Mouse (Mus musculus) ZHBTc4 (cell line): ENCODE measurements around the gene Shroom1.
"Not testable (repeated sequence)": the region's sequence is repeated elsewhere in the genome, so short reads cannot be mapped to it uniquely, and the experiment has no call there.

Experiments used
- DNase-seq: peaks from one replicate; pipeline ENCODE4 v3.0.0-alpha.2; 2011; ENCODE audit warnings: low read depth, low spot score

Gene Shroom1

DNA sequence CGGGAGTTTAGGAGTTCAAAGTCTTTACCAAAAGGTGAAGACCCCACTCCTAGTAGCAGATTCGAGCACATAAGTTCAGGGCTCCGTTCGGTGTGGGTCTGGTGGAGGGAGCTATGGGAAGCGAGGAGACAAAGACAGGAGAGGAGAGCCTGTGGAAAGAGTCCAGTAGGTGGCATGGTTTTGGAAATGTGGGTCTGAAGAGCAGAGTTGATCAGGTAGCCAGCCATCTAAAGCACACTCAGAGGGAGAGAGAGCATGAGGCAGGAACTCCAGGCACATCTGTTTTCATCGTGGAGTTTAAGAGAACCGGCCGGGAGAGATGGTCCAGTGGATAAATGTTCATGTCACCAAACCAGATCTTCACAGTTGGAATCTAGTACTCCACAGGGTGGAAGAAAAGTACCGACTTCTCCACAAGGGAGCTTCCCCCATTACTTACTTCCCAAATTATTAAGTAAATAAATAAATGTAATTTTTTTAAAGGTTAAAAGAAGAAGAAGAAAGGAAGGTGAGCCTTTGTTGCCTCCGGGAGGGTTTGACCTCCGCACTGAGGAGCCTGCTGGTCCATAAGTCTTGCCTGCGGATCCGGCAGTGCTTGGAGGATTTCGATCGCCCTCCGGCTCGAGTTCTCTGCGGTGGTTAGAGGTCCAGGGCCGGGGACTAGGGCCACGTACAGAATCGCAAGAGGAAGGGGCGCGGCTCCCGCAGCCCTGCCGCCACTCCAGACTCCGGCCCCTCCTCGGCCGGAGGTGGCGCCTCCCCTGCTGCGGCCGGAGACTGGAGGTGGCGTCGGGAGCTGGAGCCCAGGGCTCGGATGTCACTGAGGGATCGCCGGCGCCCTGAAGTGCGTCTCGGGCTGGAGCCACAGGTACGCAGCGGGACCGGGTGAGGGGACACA is at the start of gene Shroom1, which contains the start of gene Gm10447:
Gene Shroom1 (plus strand): TSS at position 732 of the 898 bp plus-strand sequence.
Gene Gm10447 (minus strand): TSS at position 637 of the 898 bp plus-strand sequence.
- peak; percentile 78 for DNase-seq

DNA sequence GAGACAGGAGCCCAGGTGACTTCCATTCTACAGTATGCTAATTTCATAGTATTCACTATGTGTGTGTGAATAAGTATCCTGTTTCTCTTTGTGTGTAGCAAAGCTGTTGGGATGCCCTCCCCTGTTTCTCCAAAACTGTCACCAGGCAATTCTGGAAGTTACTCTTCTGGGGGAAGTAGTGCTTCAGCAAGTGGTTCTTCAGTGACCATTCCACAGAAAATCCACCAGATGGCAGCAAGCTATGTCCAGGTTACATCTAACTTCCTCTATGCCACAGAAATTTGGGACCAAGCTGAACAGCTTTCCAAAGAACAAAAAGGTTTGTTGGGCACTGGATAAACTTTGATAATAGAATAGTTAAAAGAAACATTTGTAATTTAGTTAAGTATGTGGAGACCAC is 45.3 kb upstream of the Shroom1 start:
- DNase-seq: peak; percentile 58

DNA sequence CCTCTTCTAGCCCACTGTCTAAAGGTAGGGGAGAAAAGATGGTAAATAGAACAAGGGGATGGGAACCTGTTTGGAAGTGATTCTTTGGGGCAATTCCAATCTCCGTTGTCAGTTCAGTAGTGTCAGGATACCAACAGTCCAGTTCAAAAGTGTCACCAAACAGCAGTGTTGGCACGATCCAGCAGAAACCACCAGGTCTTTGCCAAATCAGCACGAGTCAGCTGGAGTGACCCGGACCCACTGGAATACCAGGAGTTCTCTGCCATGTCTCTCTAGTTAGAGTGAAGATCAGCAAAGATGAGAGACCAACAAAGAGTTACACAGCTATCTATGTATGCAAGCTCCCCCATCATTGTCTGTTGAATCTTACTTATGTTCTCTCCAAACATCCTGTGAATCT is 43.1 kb upstream of the Shroom1 start:
- no peak for DNase-seq

DNA sequence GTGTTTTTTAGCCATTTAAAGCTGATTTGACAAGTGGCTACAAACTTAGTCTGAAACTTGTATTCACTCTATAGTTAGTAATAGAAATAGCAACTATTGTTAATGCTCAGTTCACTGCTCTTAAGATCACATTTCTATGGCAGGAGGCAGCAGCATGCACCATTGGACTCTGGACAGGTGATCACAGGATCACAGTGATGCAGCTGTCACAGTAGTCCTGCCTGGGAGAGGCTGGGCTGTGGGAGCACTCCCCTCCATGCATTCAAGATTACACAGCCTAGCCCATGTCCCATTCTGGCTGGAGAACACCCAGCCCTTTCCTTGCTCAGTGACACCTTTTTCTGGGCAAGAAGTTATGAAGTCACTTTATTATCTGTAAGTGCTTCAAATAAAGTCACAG is 39.0 kb upstream of the Shroom1 start:
- no peak for DNase-seq

DNA sequence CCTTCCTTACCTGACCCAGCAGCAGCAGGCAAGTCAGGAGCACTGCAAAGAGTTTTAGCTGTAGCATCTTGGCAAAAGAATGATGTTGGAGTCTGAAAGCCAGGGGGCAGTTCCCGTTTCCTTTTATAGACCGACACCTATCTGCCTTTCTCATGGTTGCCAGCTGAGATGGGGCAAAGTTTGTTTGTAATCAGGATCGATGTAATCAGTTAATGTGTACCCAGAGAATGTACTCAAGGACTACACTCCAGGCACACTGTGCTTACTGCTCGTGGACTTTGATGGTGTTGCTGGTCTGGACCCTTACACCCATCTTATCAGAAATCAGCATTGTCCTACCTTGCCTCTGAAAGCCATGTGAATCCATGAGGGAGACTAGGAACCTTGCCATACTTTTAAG is 34.0 kb upstream of the Shroom1 start, which contains the start of gene Leap2:
Gene Leap2 (minus strand): TSS at position 135 of the 400 bp plus-strand sequence.
- DNase-seq: no peak

DNA sequence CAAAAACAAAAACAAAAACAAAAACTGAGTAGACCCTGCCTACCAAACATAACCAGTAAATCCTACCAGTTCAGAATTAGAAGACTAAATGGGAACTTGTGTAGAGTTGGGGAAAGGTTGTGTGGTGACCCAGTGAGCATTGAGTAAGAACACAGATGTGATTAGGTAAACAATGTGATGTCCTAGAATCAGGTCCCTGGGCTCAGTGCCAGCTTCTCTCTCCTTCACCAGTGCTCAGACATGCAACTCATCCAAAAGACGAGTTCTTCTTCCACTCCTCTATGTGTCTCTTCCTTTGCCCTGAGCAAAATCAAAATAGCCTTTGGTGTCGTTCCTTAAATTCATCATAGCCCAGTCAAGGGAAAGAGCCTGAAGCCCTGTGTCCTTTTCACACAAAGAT is 32.2 kb upstream of the Shroom1 start:
- no peak for DNase-seq

DNA sequence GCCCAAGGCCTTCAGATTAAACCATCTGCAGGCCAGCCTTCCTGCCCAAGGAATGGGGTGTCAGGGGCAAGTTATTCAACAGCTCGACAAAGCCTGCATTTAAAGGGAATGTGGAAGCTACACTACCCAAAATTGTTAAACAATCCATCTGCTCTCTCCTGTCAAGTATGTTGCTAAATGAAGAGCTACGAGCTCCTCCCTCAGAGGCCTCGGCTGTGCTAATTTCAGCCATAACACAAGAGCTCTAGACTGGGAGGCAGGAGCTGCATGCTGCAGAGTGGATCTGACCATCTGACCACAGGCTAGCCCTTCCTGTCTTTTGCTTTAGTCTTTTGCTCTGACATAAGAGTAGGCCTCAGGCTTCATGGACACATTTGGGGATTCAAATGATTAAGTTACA is 31.8 kb upstream of the Shroom1 start:
- DNase-seq: no peak

DNA sequence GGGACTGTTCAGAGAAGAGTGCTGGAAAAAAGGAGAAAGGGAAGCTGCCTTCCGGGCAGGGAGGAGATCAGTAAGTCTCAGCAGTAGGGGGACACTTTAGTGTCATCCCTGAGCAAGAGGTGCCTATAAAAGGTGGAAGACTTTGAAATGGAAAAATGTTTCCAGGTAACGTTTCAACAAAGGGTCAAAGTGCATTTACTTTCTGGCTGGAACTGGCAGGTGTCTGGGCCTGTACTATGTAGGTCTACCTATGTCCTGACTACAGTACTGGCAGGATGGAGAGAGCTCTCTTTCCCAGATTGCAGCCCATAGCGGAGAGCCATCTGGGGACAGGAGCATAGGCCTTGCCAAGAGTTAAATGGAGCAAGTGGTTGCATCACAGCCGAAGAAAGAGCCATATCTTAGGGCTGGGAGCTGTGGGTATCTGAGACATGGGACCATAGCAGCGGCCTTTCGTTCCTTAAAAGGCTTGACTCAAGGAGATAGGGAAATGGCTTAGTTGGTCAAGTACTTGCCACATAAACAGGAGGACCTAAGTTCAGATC is 31.2 kb upstream of the Shroom1 start:
- DNase-seq: no peak

DNA sequence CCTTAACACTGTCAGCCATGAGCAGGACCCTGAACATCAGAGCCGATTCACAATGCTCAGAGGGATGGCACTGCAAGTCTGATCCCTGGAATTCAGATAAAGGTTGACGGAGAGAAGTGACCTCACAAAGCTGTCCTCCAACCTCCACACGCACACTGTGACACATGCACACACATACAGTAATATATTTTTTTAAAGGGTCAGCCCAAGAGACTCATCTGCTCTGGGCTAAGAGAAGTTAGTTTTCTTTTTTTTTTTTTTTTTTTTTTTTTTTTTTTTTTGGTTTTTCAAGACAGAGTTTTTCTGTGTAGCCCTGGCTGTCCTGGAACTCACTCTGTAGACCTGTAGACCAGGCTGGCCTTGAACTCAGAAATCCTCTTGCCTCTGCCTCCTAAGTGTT is 30.1 kb upstream of the Shroom1 start:
- DNase-seq: not testable (repeated sequence)

DNA sequence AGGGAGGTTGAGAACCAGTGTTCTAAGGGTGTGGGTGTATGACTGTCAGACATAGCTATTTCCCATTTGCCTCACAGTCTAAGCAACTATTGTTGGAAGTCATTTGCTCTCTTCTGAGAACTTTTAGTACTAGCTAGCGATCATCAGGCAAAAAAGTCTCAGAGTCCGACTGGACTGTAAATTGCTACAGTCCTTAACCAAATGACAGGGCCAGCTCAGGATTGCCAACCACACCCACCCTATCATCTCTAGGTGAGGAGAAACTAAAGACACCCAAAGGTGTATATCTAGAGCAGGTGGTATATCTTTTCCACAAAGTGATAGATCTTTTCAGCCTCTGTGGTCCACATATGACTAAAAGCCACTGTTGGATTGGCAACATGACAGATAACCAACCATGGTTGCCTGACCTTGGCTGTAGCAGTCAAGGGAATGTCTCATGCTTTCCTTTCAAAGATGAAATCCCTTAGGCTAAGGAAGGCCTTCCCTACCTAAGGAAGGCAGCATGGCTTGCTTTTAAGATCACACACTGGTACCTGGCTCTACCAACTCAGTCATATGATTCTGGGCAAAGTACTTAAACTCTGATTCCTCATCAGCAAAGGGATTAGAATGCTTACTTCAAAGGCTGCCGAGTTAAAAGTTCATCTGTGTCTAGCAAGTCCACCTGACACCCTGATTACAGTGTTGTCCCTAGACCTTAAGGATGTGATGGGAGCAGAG is 28.9 kb upstream of the Shroom1 start:
- DNase-seq: no peak

DNA sequence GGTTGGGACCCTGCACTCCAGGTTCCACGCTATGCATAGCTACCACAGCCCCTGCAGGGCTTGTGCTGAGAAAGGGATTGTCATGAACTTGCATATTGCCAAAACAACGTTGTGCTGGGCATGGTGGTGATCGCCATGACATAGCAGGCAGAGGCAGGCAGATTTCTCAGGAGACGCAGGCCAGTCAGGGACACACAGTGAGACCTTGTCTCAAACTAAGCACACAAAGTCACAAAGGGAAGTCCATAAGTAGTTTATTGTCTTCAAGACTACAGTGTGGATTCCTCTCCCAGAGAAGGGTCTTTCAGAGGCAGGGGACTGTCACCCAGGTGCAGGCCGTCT is 28.3 kb upstream of the Shroom1 start:
- no peak for DNase-seq

DNA sequence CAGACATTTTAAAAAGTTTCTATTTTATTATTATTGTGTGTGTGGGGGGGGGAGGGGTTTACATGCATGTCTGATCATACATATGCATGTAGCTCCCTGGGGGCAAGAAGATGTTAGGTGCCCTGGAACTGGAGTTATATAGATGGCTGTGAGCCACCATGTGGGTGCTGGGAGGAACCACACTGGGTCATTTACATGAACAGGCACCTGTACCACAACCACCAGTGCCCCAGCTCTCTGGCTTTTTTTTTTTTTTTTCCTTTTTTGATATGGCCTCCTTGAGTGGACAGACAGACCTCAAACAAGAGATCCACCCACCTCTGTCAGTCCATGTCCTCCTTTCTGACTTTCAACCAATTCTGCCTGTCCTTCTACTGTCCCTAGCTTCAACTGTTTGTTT is 27.8 kb upstream of the Shroom1 start:
- DNase-seq: no peak

DNA sequence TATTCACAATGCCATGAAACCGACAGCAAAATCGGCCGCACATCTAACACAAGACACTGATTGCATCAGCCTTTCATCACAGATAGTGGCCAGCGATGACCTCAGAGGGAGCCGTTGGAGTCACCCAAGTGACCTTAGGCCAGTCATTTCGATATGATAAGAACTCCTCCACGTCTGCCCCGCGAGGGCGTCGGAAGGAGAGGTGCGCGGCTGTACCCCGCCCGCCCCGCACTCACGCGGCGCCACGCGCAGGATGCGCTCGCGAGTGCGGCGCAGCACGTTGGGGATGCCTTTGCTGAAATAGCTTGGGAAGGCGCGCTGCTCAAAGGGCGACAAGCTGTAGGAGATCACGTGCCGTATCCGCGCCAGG is 26.7 kb upstream of the Shroom1 start:
- DNase-seq: no peak

DNA sequence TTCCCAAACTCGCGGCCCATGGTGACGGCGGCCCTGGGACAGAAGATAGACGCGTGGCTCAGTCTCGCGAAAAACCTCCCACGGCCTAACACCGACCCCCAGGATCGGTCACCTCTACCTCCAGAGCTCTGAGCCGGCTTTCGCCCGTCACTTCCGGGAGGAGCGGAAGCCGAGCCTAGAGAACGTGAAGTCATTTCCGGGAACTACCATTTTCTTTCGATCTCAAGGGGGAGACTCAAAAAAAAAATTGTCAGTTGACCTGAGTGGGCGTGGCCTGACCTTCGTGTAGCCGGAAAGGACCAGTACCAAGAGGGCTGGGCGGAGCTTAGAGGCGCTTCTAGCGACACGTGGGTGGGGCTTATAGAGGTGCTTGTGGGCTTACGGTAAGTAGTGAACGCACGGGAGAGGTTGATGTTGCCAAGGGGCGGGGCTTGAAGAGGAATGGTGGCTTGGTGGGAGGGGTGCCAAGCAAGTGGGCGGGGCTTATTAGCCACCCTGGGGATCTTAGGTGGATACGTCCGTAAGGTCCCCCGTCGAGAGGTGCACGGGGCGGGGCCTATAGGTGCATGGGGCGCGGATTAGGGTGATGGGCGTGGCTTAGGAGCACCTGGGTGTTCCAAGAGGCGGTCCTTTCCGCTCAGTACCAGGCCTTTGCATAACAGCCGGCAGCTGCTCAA is 26.2 kb upstream of the Shroom1 start, which contains the start of the genes Uqcrq and Gdf9:
Gene Uqcrq (minus strand): TSS at position 162 of the 677 bp plus-strand sequence.
Gene Gdf9 (plus strand): TSS at position 354 of the 677 bp plus-strand sequence.
- peak; percentile 100 for DNase-seq

DNA sequence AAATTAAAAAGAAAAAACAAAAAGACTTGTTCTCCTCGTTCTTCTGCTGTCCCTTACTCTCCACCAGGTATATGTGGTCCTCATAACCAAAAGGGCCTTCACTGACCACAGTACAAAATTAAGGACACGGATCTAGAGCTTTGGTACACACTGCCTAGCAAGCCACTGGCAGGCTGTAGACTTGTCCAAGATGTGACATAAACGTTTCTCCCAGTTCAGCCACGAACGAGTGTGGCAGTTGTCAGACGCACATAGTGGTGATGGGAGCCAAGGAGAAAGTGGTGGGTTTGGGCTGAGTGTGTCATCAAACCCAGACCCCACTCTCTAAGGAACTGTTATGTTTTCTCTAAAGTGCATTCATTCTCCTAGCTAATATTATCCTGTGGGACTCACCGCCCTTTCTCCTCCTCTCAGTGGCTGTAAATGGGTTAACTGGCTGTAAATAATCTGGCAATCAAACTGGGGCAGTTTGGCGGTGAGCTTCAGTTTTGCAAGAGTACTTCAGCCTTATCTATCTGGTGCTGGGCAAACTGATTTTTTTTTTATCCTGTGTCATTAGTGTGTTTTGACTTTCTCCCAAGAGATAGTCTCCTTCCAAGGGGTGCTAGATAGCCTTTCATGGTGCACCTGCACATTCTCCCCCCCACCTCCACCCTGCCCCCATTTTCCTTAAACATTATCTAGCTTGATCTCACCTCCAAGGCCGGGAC is 25.5 kb upstream of the Shroom1 start:
- DNase-seq: no peak

DNA sequence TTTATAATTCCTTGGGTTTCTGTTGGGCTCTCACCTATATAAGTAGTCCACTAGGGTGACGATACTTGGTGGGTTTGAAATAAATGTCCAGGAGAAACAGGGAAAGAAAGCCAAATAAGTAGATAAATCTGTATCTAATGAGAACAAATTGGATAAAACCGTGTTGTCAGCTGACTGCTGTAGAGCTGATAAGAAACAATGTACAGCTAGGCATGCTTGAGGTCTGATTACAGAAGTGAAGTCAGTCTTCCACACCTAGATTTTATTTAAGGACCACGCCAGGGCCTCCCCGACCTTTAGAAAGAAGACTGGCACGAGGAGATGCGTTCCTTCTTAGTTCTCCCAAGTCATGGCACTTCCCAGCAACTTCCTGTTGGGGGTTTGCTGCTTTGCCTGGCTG is 23.9 kb upstream of the Shroom1 start:
- DNase-seq: no peak

DNA sequence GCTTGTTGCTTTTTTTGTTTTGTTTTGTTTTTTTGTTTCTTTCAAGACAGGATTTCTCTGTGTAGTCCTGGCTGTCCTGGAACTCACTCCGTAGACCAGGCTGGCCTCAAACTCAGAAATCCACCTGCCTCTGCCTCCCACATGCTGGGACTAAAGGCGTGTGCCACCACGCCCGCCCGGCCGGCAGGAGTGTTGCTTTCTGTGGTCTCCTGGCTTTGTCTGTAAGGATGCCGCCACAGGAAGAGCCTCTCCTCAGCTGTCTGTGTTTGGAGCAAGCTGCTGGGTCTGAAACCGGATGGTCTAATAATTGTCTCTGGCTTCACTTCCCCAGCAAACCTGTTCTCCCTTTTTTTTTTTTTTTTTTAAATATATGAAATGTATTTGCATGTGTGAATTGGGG is 21.5 kb upstream of the Shroom1 start:
- DNase-seq: peak; percentile 59

DNA sequence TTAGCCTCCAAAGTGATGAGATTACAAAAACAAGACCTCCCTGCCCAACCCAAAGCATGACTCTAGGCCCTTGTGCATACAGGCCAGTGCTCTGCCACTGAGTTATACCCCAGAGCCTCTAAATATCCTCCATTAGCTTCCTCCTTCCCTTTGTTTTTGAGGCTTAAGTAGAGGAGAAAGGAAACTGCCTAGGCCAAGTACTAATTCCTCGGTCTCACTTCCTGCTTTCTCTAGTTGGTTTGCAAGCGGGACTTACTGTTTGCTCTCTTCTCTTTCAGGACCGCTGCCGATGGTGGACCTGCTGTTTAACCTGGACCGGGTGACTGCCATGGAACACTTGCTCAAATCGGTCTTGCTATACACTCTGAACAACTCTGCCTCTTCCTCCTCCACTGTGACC is 20.7 kb upstream of the Shroom1 start:
- DNase-seq: no peak

DNA sequence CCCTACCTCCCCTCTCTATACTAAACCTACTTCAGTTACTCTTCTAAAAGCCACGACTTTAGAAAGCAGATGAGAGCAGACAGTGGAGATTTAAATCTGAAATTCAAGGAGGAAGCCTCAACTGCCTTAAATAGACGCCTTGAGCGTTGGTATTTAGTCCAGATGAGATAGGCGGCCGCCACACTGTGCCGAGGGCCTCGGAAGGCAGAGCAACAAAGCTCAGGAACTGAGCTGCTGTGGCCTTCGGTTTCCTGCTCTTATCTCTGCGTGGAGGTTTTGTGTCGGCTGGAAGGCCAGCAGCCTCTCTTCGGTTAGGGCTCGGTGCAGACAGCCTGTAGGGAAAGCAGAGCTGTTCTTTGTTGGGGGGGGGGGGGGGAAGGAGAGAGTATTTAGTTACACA is 15.1 kb upstream of the Shroom1 start:
- no peak for DNase-seq

DNA sequence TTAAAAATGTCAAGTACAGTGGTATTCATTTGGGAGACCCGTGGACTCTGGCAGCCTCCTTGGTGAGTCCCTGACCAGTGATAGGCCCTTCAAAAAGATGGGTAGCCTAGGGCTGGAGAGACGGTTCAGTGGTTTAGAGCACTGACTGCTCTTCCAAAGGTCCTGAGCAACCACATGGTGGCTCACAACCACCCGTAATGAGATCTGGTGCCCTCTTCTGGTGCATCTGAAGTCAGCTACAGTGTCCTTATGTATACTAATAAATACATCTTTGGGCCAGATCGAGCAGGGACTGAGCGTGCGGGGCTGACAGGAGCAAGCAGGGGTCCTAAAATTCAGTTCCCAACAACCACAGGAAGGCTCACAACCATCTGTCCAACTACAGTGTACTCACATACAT is 13.1 kb upstream of the Shroom1 start:
- DNase-seq: peak; percentile 58

DNA sequence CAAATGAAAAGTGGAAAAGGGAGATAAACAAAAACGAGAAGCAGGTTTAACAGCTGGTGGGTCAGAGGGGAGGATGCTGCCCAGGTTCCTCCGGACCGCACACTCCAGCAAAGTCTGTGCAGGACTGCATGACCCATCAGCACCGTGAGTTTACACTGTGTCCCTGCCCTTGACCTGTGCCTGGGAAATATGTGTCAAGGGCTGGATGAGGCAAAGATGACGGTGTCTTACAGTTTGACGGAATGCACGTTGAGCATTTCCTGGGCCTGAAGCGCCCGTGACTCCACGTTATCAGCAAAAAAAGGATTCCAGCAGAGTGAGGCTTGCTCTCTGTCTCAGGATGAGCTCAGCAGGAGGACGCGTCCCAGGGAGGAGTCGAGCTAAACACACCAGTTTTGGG is 11.4 kb upstream of the Shroom1 start:
- DNase-seq: no peak
